Mouse (Mus musculus) myocyte (in vitro differentiated cells): ENCODE data around the gene Elmod3.

Experiments
- SRF ChIP-seq: IDR thresholded peaks from one replicate; pipeline ENCODE4 v1.6.1; 2011; ENCODE audit warnings: low read depth; ENCODE audit not compliant: control insufficient read depth, insufficient read length
- USF1 ChIP-seq: IDR thresholded peaks from one replicate; pipeline ENCODE4 v1.6.1; 2011; ENCODE audit warnings: low read depth, mild to moderate bottlenecking, control low read depth, moderate library complexity

GRCm38 (mm10) chr6:72565506-72565905 is 32.7 kb downstream of the Elmod3 start:
- TF ChIP-seq SRF (no peak), USF1 (no peak)
